Comparison of ENCODE assay signal across 11 mouse cellular contexts in the genomic region with DNA sequence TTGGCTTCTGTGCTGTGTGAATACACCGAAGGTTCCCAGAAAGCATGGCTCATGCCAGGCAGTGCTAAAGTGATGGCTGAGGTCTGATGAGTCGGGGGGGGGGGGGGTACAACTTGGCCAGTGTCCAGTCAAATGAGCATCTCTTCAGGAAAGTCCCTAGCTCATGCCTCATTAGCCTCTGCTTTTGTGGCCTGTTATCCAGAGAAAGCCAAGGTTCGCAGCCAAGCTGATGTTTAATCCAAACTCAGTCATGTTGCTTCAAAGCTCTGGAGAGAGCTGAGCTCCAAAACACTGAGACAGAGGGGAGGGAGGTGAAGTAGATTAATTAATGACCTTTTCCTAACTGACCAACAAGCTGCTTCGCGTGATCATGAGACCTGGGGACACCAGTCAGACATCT. TPM values are rescaled to one million over a fixed set of nuclear protein-coding genes. Genes with fewer than 3 reads are reported as not detected.
DNase-seq lines count a peak whose midpoint lies in the region; ATAC-seq and TF ChIP-seq lines count a peak whose summit lies in the region.
"Not testable (repeated sequence)": the region's sequence is repeated elsewhere in the genome, so short reads cannot be mapped to it uniquely, and the experiment has no call there.
"Had no signal": no experiment of that assay in that cellular context is flagged by ENCODE, and none has a peak within 500 bp of the region (broad histone marks: within the 10 kb centered on the region; RNA-seq: fewer than 3 reads in every experiment).

No protein-coding gene starts in this region.

- 36% methylated on average over 3 of the region's 5 CpGs for WGBS in kidney, adult 2 months
- 56% methylated on average over 3 of the region's 5 CpGs for WGBS in kidney, embryonic 15.5 days

- H3K36me3 ChIP-seq in kidney, adult 2 months (ENCODE audit: control insufficient read depth, insufficient read depth, low read length); kidney, embryonic 15.5 days: not testable (repeated sequence)

- peak; percentile 68 for ATAC-seq in kidney, embryonic 15.5 days (replicated peaks; ENCODE audit: low FRiP score)

- H3K27ac ChIP-seq in kidney, adult 2 months (ENCODE audit: insufficient read depth, low read depth, low read length); kidney, embryonic 15.5 days: not testable (repeated sequence)

- not testable (repeated sequence) for H3K9ac ChIP-seq in kidney, embryonic 15.5 days

- not testable (repeated sequence) for TF ChIP-seq POLR2A in kidney, adult 2 months (IDR thresholded peaks at IDR 0.05; ENCODE audit: low read depth, low read length)

- DNase-seq in Muller cell, postnatal 12 days (ENCODE audit: inconsistent ontology term): peak; percentile 87
- peak; percentile 64 for DNase-seq in kidney, adult 2 months
- DNase-seq in kidney, postnatal 10 days: peak; percentile 7
- peak; percentile 13 to 48 for DNase-seq in kidney, postnatal 36 days
- DNase-seq in retina, embryonic 14.5 days (ENCODE audit: low spot score): peak; percentile 20

- H3K9me3 ChIP-seq in kidney, embryonic 15.5 days (replicated peaks): not testable (repeated sequence)

- not testable (repeated sequence) for H3K4me3 ChIP-seq in kidney, adult 2 months (ENCODE audit: insufficient read depth, low read depth, low read length); kidney, embryonic 15.5 days (replicated peaks)

- not testable (repeated sequence) for TF ChIP-seq CTCF in kidney, adult 2 months (conservative IDR thresholded peaks at IDR 0.05; ENCODE audit: insufficient read depth, insufficient read length, low read depth, low read length)

- H3K4me2 ChIP-seq in kidney, embryonic 15.5 days: not testable (repeated sequence)

- H3K4me1 ChIP-seq in kidney, adult 2 months (ENCODE audit: control insufficient read depth, insufficient read depth, low read length); kidney, embryonic 15.5 days: not testable (repeated sequence)

- not testable (repeated sequence) for H3K27me3 ChIP-seq in kidney, adult 2 months (replicated peaks; ENCODE audit: control insufficient read depth, insufficient read depth, low read length); kidney, embryonic 15.5 days

RNA-seq across cellular contexts. Expression of gene Gm49673, which starts 51.9 kb away (rescaled TPM):
- polyA plus RNA-seq in kidney, adult 2 months (2012; rRNA removed): 0.30 and 1.0 TPM in 2 replicates
- 0.26 and 0.57 TPM in 2 replicates for polyA plus RNA-seq in kidney, embryonic 15.5 days (2015; fragmentation: Nextera tagmentation; extraction: Ambion mirVana)
- polyA plus RNA-seq: forebrain, embryonic 11.5 days; heart, embryonic 11.5 days; heart, embryonic 14.5 days; heart, postnatal 0 days; hindbrain, embryonic 12.5 days had no signal

RNA-seq across cellular contexts. Expression of gene Rnaset2a, which starts 52.2 kb away (rescaled TPM):
- 90.6 and 121 TPM in 2 replicates for polyA plus RNA-seq in kidney, adult 2 months (2012; rRNA removed)
- 43.8 and 45.0 TPM in 2 replicates for polyA plus RNA-seq in kidney, embryonic 15.5 days (2015; fragmentation: Nextera tagmentation; extraction: Ambion mirVana)

Comparison
In these comparisons a context has a peak if more than half of its experiments do, and no peak if none do; other contexts are left out.
1. DNase-seq: peak in every context shown above with its lines; median percentile 87 in Muller cell, postnatal 12 days; 64 in kidney, adult 2 months; 30 in kidney, postnatal 36 days; 20 in retina, embryonic 14.5 days; 7 in kidney, postnatal 10 days.